Mouse (Mus musculus) liver, postnatal 0 days (tissue): ENCODE measurements at regions not wholly inside any gene's neighbourhood (a gene's known extent, or its start where the extent isn't known, plus 50 kb on each side); places are given as distances from the start of the nearest gene placed in this dataset.

Experiments used
- CTCF ChIP-seq: sonication (generic); IDR thresholded peaks from 2 replicates; pipeline ENCODE4 v1.5.1; 2016; ENCODE audit warnings: antibody characterized with exemption, low read depth
- EP300 ChIP-seq: IDR thresholded peaks from 2 replicates; pipeline ENCODE4 v1.6.1; 2016; ENCODE audit warnings: antibody characterized with exemption, low read depth, mild to moderate bottlenecking

DNA sequence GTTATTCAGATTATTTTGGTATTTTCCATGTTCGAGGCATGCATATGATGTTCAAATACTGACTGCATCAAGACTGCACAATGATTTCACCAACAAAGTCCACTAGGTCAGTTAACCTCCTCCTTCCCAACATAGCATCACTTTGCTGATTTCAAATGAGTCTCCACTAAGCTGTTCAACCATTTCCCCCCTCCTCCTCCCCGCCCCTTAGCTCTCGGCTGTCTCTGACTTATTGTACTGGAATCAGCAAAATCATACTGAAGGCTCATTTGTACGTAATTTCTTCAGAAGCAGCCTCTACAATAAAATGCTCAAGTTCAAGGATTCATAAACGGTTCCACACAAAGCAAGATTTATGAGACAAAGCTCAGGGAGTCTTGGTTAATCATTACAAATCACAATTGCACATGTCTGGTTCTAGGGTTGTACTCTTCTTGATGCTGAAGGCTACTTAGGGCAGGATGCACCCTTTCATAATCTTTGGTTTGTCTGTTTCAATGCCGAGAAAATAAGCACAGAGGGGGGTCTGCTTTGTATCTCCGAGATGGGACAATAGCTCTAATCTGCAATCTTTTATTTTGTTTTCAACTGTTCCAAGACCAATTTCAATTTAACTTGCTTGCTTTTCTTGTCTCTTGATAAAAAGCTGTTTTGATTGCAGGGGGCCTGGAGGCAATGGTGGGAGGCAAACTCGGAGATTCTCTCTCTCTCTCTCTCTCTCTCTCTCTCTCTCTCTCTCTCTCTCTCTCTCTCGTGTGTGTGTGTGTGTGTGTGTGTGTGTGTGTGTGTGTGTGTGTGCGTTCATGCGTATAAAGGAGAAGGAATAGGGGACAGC is 320.6 kb upstream of the Dcn start:
- no peak for TF ChIP-seq EP300
- no peak for TF ChIP-seq CTCF
